Mouse (Mus musculus): Measurements from ENCODE around the gene Kcnj14.

Kcnj14 gene

DNA sequence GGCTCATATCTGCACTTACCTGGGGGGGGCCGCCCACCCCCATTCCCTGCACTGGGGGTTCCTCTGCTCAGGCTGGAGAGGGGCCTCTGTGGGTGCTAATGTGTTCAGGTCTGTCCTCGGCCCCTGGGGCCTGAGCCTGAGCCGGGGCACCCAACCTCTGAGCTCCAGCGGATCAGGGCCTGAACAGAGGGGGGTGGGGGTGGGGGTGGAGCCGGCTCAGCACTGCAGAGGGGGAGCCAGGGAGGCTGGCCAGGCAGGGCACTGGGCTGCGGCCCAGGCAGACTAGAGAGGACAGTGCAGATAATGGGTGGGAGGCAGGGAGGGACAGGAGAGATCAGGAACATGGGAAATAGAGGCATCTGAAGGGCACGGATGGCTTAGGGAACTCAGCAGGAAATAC lies at the start of gene Kcnj14:
TSS of gene Kcnj14 (minus strand) at position 185 of the 400 bp plus-strand sequence.
- no peak for ATAC-seq (ENCODE audit: insufficient number of reproducible peaks, low FRiP score, low TSS enrichment)

DNA sequence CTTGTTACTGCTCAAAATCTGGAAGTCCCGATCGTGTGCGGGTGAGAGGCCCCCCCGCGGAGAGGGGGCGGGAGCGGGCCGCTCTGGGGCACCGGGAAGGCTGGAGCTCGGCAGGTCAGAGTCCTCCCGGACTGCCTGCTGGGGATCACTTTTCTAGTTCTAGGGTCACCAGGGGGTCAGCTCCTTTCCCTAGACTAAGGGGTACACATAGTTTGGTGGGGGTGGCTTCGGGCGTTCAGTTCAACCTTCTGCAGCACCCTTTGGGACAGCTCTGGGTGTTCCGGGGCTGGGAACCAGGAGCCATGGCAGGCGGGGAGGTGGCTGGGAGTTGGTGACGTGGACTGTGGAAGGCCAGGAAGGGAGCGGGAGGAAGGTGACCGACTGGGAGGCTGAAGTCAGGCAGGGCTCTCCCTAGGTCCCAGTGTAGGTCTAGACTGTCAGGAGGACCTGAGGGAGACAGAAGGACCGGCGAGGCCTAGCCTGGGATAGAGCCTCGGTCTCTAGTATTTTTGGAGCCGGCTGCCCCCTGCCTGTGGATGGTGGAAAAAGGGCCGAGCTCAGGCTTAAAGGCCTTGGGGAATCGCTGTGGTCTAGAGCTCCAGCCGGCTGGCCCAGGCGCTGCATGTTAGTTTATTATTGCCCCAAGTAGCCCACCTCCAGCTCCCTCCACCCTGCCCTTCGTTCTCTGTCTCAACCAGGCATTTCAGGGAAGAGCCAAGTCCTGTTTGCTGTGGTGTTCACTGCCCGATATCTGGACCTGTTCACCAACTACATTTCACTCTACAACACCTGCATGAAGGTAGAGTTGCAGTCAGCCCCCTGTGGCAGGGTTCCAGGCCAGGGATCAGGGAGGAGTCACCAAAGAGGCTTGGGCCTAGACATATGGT lies 48.7 kb upstream of the Kcnj14 start:
- peak; percentile 16; the same call in 1 of the 2 replicates for ATAC-seq (ENCODE audit: insufficient number of reproducible peaks, low FRiP score, low TSS enrichment)

GRCm38 (mm10) chr7:45872624-45873023 lies 48.0 kb upstream of the Kcnj14 start, which contains the start of gene Kdelr1:
Gene Kdelr1 (plus strand): TSS chr7:45872772.
- ATAC-seq (ENCODE audit: insufficient number of reproducible peaks, low FRiP score, low TSS enrichment) = peak; percentile 67; the same call in 1 of the 2 replicates

GRCm38 (mm10) chr7:45870282-45871058 lies 45.9 kb upstream of the Kcnj14 start:
- ATAC-seq (ENCODE audit: insufficient number of reproducible peaks, low FRiP score, low TSS enrichment) = no peak

- ATAC-seq (ENCODE audit: insufficient number of reproducible peaks, low FRiP score, low TSS enrichment) = no peak
Observed at GRCm38 (mm10) chr7:45869787-45870186, 45.2 kb upstream of the Kcnj14 start.

DNA sequence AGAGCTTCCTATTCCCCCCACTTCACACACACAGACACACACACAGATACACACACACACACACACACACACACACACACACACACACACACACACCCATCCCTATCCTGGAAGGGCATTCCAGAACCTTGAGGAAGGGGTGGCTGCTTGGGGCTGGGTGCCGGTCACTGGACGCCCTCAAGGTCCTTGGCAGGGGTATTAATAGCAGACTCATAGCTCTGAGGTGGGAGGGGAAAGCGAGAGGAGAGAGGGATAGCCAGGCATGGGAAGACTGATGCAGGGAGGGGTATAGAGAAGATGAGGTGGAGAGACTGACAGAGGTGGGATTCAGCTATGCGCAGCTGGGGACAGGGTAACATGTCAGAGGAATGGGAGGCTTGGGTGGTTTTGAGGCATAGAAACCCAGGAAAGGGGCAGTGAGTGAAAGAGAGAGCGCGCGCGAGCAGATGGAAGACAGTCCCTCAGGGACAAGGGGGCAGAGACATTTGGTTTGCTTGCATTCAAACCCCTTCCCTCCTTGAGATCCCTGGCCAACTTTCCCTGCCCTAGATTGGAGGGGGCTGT lies 44.6 kb upstream of the Kcnj14 start:
- no peak for ATAC-seq (ENCODE audit: insufficient number of reproducible peaks, low FRiP score, low TSS enrichment)

DNA sequence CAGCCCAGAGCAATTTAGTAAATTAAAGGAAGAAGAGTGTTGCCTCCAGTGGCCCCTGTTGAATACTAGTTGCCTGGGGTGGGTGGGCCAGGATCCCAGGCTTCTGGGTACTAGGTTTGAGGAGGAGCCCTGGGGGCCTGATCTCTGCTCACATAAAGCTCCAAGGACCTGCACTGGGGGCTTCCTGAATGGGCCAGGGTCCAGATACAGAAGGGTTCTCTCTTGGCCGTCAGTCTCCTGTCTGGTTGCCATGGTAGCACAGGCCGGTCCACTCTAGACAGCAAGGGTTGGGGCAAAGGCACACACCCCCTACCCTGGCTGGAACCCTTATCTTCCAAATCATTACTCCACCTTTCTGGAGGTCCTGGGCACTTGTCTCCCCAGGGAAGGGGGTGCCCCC lies 43.3 kb upstream of the Kcnj14 start:
- ATAC-seq (ENCODE audit: insufficient number of reproducible peaks, low FRiP score, low TSS enrichment) = no peak

GRCm38 (mm10) chr7:45865925-45866910 lies 41.6 kb upstream of the Kcnj14 start:
- peak; percentile 49; the same call in 1 of the 2 replicates for ATAC-seq (ENCODE audit: insufficient number of reproducible peaks, low FRiP score, low TSS enrichment)

DNA sequence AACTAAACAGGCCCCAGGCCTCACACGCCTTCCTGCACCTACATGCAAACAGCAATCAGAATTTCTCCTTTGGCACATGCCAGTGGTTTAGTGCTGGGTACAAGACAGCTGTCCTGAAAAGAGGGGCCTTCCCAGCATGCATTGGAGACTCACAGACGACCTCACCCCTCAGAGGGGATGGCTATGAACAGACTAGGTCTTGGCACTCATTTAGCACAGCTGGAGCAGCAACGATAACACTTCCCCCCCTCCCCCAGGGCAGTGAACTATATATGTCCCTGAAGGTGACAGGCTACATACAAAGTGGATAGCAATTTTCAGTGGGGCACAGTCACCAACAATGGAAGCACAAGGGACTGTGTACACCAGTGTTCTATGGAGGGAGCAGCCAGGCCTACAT lies 39.9 kb upstream of the Kcnj14 start:
- no peak for ATAC-seq (ENCODE audit: insufficient number of reproducible peaks, low FRiP score, low TSS enrichment)

GRCm38 (mm10) chr7:45862804-45863203 lies 38.2 kb upstream of the Kcnj14 start:
- no peak for ATAC-seq (ENCODE audit: insufficient number of reproducible peaks, low FRiP score, low TSS enrichment)

DNA sequence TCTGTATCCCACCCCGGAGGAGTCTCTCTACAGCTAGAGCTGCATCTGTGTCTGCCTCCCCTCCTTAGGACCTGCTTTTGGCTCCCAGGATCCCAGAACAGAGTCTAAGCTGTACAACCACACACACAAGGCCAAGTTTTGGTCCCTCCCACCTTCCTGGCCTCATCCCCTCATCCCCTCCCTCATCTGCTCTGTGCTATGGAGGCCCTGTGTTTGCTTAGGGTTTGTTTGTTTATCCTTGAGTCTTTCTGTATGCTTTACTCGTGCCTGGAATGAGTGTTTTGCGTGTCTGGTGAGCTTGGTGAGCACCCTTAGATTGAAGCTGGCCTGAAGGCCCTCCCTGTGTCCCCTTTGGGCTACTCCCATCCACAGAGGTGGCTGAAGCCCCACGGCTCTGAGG lies 34.4 kb upstream of the Kcnj14 start:
- no peak for ATAC-seq (ENCODE audit: insufficient number of reproducible peaks, low FRiP score, low TSS enrichment)

DNA sequence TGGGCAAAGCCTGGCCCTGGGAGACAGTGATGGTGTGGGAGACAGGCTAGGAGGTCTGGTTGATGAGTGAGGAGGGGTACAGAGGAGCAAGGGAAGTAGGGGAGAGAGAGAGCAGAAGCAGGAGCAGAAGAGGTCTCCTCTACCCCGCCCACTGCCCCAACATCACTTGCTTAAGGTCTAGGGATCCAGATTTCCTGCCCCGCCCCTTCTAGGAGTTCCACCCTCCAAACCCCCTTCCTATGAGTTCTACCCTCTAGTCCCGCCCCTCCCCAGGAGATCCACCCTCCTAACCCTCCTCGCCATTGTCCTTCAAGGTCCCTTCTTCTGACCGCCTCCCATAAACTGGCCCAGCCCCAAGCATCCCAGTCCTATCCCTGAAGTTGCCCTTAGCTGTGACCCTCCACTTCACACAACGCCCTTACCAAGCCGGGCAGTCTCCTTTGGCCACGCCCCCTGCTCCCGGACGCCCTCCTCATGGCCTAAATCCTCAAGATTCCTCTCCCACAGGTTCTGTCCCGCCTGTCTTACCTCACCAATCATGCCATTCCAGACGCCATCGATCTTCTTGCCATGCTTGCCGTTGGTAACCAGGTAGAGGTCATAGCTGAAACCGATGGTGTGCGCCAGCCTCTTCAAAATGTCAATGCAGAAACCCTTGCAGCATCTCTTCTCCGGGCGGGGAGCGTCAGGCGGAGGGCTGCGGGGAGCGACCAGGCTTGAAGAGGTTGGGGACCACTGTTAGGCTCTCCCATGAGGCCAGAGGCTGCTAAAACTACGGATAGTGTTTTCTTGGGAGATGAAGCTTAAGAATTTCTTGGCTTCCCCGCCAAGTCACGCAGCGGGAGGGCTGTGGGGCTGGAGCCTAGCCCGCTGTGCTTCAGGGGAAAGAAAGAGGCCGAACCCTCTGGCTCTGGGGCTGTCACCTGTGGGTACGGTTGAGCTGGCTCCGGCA lies 32.6 kb upstream of the Kcnj14 start:
- ATAC-seq (ENCODE audit: insufficient number of reproducible peaks, low FRiP score, low TSS enrichment) = peak; percentile 58; the same call in 1 of the 2 replicates

- no peak for ATAC-seq (ENCODE audit: insufficient number of reproducible peaks, low FRiP score, low TSS enrichment)
Observed at GRCm38 (mm10) chr7:45853089-45853488, 28.5 kb upstream of the Kcnj14 start.

GRCm38 (mm10) chr7:45850661-45851060 lies 26.1 kb upstream of the Kcnj14 start:
- no peak for ATAC-seq (ENCODE audit: insufficient number of reproducible peaks, low FRiP score, low TSS enrichment)

DNA sequence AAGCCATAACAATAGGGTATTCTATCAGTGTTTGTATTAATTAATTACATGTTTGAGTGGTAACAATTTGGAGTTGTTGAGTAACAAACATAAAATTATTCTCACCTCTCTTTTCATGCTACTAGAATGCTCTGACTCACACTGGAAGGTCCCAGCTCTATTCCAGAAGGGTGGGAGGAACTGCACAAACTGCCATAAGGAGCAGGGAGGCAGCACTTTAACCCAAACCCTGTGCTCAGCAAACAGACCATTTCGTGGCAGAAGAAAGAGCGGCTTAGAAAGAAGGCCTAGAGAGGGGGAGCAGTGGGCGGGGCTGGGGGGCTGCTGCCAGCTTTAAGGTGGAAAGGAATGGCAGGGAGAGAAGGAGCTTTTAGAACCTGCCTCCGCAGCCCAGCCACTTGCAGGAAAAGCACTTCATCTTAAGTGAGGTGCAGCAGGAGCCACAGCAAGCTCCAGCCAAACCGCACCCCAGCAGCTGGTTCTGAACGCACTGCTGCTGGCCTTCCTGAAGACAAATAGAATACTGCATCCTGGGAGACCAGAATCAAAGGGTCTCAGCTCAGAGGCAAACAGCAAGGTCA lies 24.0 kb upstream of the Kcnj14 start:
- ATAC-seq (ENCODE audit: insufficient number of reproducible peaks, low FRiP score, low TSS enrichment) = no peak

DNA sequence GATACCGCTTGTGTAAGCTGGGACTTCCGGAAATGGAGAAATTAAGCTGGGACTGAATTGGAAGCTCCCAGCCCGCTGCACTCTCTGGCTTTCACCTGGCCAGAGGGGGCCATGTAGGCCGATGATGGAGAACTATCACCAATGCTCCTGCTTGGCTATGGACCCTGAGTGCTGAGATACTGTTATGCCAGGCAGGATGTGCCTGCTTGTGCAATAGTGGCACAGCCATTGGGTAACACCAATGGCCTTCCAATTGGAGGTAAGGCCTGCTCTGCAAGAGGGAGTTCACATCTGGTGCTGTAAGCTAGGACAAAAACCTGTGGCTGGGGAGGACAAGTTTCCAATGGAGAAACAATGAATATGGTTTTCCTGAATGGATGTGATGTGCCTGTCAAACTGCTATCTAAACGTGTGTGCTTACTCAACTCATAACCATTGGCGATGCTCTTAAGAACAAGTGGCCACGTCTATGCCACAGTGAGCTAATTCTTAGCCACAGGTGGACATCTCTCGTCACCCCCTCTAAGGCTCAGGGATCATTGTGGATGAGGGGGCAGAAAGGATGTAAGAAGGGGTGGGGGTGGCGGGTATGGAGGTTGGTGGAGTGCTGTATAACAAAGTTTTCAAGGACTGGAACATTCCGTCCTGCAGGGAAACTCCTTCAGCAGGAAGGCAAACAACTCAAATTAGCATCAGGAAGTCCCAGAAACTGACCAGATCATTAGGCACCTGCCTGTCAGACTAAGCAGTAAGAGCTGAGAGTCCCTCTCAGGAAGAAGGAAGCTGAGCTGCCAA lies 18.6 kb upstream of the Kcnj14 start:
- ATAC-seq (ENCODE audit: insufficient number of reproducible peaks, low FRiP score, low TSS enrichment) = no peak

DNA sequence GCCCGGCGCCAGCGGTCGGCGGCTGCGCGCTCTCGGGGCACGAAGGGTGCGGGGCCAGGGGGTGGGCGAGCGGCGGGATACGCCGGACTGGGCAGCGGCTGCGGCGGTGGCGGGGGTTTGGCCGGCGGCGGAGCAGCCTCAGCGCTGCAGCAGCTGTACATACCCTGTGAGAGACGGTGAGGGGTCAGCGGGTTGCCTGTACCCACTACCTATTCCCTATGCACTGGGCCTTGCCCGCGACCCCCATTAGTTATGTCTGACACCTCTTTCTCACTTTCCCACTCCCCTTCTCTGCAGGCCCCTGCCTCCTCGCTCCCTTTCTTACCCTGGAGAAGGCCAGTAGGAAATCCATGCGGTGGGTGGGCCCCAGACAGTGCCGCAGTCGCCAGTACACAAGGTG lies 9.3 kb upstream of the Kcnj14 start:
- no peak for ATAC-seq (ENCODE audit: insufficient number of reproducible peaks, low FRiP score, low TSS enrichment)

Data from cerebellum, adult (tissue).